Mouse (Mus musculus): Measurements from ENCODE around the gene Tmem115. TPM values are rescaled to one million over a fixed set of nuclear protein-coding genes. Genes with fewer than 3 reads are reported as not detected.
A peak's percentile ranks its signal among the peaks of the same experiment; 100 is the strongest.

Tmem115 gene
- polyA plus RNA-seq, 2 experiments, result 8.3 to 15.7 TPM

- DNase-seq (ENCODE audit: low read depth in 3 of 3, low spot score in 3 of 3) (peak; percentile 82 to 87 (median 84)), ATAC-seq (ENCODE audit: insufficient read depth) (peak; percentile 79)
- TF ChIP-seq EP300 (IDR thresholded peaks at IDR 0.05; ENCODE audit: low read depth) (peak; percentile 11; the same call in 1 of the 2 replicates), CTCF (IDR thresholded peaks at IDR 0.05; ENCODE audit: low read depth) (no peak)
- Histone ChIP-seq H3K4me3 (ENCODE audit: insufficient read depth in 1 of 2, low read depth in 2 of 2, low read length in 2 of 2) (peak within 1 kb of the TSS; percentile 72 to 86), H3K27me3 (ENCODE audit: control insufficient read depth, insufficient read depth, low read length) (no peaks in the 10 kb centered on the region), H3K36me3 (replicated peaks; ENCODE audit: control insufficient read depth, insufficient read depth, low read depth) (no peaks in the 10 kb centered on the region; the same call in 1 of the 2 replicates), H3K9ac (replicated peaks) (peak within 1 kb of the TSS; percentile 92), H3K27ac (peak within 1 kb of the TSS; percentile 96), H3K4me1 (replicated peaks; ENCODE audit: control insufficient read depth in 2 of 2, insufficient read depth in 2 of 2, low read length in 1 of 2) (peaks cover 25 to 39% of the 10 kb centered on the region in 2 experiments), H3K4me2 (ENCODE audit: low read depth) (peak within 1 kb of the TSS; percentile 100), H3K9me3 (ENCODE audit: control insufficient read depth, low read length) (no peaks in the 10 kb centered on the region)
- WGBS (ENCODE audit: insufficient replicate concordance), result 1% methylated on average over 32 of the region's 32 CpGs
These were observed 47.0 kb downstream of the Tmem115 start, which contains the start of gene Hyal3 for GRCm38 (mm10) chr9:107580501-107581317. Gene Hyal3 (plus strand): TSS chr9:107580818.

DNA sequence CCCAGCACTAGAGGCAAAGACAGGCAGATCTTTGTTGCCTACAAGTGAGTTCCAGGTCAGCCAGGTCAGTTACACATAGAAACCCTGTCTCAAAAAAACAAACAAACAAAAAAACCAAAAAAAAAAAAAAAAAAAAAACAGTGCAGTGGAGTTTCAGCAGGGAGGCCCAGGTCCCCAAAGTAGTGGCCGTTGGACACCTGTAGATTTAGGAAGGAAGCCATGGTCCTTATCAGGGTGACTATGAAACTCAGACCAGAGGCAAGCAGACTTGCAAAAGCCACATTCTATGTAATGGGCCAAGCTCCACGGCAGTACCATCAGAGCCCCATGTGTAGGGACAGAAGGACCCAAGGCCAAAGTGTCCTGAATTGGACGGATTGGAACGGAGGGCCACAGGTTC lies 47.8 kb downstream of the Tmem115 start:
- H3K4me3 ChIP-seq (ENCODE audit: insufficient read depth in 1 of 2, low read depth in 2 of 2, low read length in 2 of 2), result peak overlapping the region; percentile 72 to 86
- H3K27ac ChIP-seq, result peak overlapping the region; percentile 96
- no peaks in the 10 kb centered on the region for H3K27me3 ChIP-seq (ENCODE audit: control insufficient read depth, insufficient read depth, low read length)
- peak overlapping the region; percentile 92 for H3K9ac ChIP-seq (replicated peaks)
- TF ChIP-seq EP300 (IDR thresholded peaks at IDR 0.05; ENCODE audit: low read depth) (no peak), CTCF (IDR thresholded peaks at IDR 0.05; ENCODE audit: low read depth) (no peak)
- no peaks in the 10 kb centered on the region for H3K9me3 ChIP-seq (ENCODE audit: control insufficient read depth, low read length)
- H3K36me3 ChIP-seq (replicated peaks; ENCODE audit: control insufficient read depth, insufficient read depth, low read depth), result no peaks in the 10 kb centered on the region; the same call in 1 of the 2 replicates
- H3K4me2 ChIP-seq (ENCODE audit: low read depth), result peak overlapping the region; percentile 100
- 30% methylated on average over 4 of the region's 4 CpGs for WGBS (ENCODE audit: insufficient replicate concordance)
- peaks cover 27 to 38% of the 10 kb centered on the region in 2 experiments for H3K4me1 ChIP-seq (replicated peaks; ENCODE audit: control insufficient read depth in 2 of 2, insufficient read depth in 2 of 2, low read length in 1 of 2)
- ATAC-seq (ENCODE audit: insufficient read depth) (no peak), DNase-seq (ENCODE audit: low read depth in 3 of 3, low spot score in 3 of 3) (no peak)

- Histone ChIP-seq H3K36me3 (replicated peaks; ENCODE audit: control insufficient read depth, insufficient read depth, low read depth) (no peaks in the 10 kb centered on the region; the same call in 1 of the 2 replicates), H3K9ac (replicated peaks) (no peak overlapping the region), H3K9me3 (ENCODE audit: control insufficient read depth, low read length) (no peaks in the 10 kb centered on the region), H3K4me2 (ENCODE audit: low read depth) (peak overlapping the region; percentile 100), H3K27me3 (ENCODE audit: control insufficient read depth, insufficient read depth, low read length) (no peaks in the 10 kb centered on the region), H3K4me1 (replicated peaks; ENCODE audit: control insufficient read depth in 2 of 2, insufficient read depth in 2 of 2, low read length in 1 of 2) (peaks cover 23 to 33% of the 10 kb centered on the region in 2 experiments), H3K4me3 (ENCODE audit: insufficient read depth in 1 of 2, low read depth in 2 of 2, low read length in 2 of 2) (no peak overlapping the region; a peak in 1 of 4 replicates), H3K27ac (peak overlapping the region; percentile 96)
- WGBS (ENCODE audit: insufficient replicate concordance), result 83% methylated on average over 7 of the region's 7 CpGs
- DNase-seq (ENCODE audit: low read depth in 3 of 3, low spot score in 3 of 3) (no peak), ATAC-seq (ENCODE audit: insufficient read depth) (no peak)
- TF ChIP-seq CTCF (IDR thresholded peaks at IDR 0.05; ENCODE audit: low read depth), result no peak
- TF ChIP-seq EP300 (IDR thresholded peaks at IDR 0.05; ENCODE audit: low read depth), result no peak
These were observed 48.8 kb downstream of the Tmem115 start for GRCm38 (mm10) chr9:107582509-107583062.

GRCm38 (mm10) chr9:107583174-107583573 lies 49.4 kb downstream of the Tmem115 start:
- H3K9ac ChIP-seq (replicated peaks), result no peak overlapping the region
- WGBS (ENCODE audit: insufficient replicate concordance), result 84% methylated on average over 14 of the region's 14 CpGs
- peaks cover 22 to 33% of the 10 kb centered on the region in 2 experiments for H3K4me1 ChIP-seq (replicated peaks; ENCODE audit: control insufficient read depth in 2 of 2, insufficient read depth in 2 of 2, low read length in 1 of 2)

DNA sequence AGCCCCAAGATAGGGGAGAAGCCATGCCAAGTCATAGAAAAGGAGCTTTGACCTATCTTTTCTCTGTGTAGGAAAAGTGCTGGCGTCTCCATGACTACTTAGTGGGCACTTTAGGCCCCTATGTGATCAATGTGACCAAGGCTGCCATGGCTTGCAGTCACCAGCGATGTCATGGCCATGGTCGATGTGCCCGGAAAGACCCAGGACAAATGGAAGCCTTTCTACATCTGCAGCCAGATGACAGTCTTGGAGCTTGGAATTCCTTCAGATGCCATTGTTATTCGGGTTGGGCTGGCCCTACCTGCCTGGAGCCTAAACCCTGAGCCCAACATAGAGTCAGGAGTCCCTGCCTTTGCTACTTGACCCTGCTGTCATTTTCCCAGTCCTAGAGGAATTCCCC lies 52.8 kb downstream of the Tmem115 start:
- H3K36me3 ChIP-seq (replicated peaks; ENCODE audit: control insufficient read depth, insufficient read depth, low read depth), result peaks cover 29% of the 10 kb centered on the region
- H3K4me2 ChIP-seq (ENCODE audit: low read depth), result peak overlapping the region; percentile 76
- H3K9ac ChIP-seq (replicated peaks), result peak overlapping the region; percentile 91
- no peaks in the 10 kb centered on the region for H3K27me3 ChIP-seq (ENCODE audit: control insufficient read depth, insufficient read depth, low read length)
- no peak for TF ChIP-seq EP300 (IDR thresholded peaks at IDR 0.05; ENCODE audit: low read depth)
- no peak for TF ChIP-seq CTCF (IDR thresholded peaks at IDR 0.05; ENCODE audit: low read depth)
- WGBS (ENCODE audit: insufficient replicate concordance), result 80% methylated on average over 5 of the region's 5 CpGs
- DNase-seq (ENCODE audit: low read depth in 3 of 3, low spot score in 3 of 3) (no peak), ATAC-seq (ENCODE audit: insufficient read depth) (no peak)
- peak overlapping the region; percentile 56 to 98 for H3K4me3 ChIP-seq (ENCODE audit: insufficient read depth in 1 of 2, low read depth in 2 of 2, low read length in 2 of 2)
- peaks cover 32 to 39% of the 10 kb centered on the region in 2 experiments for H3K4me1 ChIP-seq (replicated peaks; ENCODE audit: control insufficient read depth in 2 of 2, insufficient read depth in 2 of 2, low read length in 1 of 2)
- H3K9me3 ChIP-seq (ENCODE audit: control insufficient read depth, low read length), result no peaks in the 10 kb centered on the region
- H3K27ac ChIP-seq, result peak overlapping the region; percentile 99

More at GRCm38 (mm10) chr9:107583174-107583573, 49.4 kb downstream of the Tmem115 start:
- H3K36me3 ChIP-seq (replicated peaks; ENCODE audit: control insufficient read depth, insufficient read depth, low read depth), result no peaks in the 10 kb centered on the region; the same call in 1 of the 2 replicates
- H3K27me3 ChIP-seq (ENCODE audit: control insufficient read depth, insufficient read depth, low read length), result no peaks in the 10 kb centered on the region
- H3K4me2 ChIP-seq (ENCODE audit: low read depth), result no peak overlapping the region
- no peak for DNase-seq (ENCODE audit: low read depth in 3 of 3, low spot score in 3 of 3)
- no peak overlapping the region for H3K4me3 ChIP-seq (ENCODE audit: insufficient read depth in 1 of 2, low read depth in 2 of 2, low read length in 2 of 2)
- no peaks in the 10 kb centered on the region for H3K9me3 ChIP-seq (ENCODE audit: control insufficient read depth, low read length)
- no peak overlapping the region for H3K27ac ChIP-seq
- ATAC-seq (ENCODE audit: insufficient read depth), result no peak
- no peak for TF ChIP-seq EP300 (IDR thresholded peaks at IDR 0.05; ENCODE audit: low read depth)
- TF ChIP-seq CTCF (IDR thresholded peaks at IDR 0.05; ENCODE audit: low read depth), result no peak

Measured in liver, embryonic 14.5 days (tissue).